Mouse (Mus musculus) neural tube, embryonic 12.5 days (tissue): ENCODE data around the gene Hes3. TPM values are rescaled to one million over a fixed set of nuclear protein-coding genes. Genes with fewer than 3 reads are reported as not detected.

Experiments
- ATAC-seq: fragments of 200-750 bp; cut with Nextera tagmentation; 2 replicates; pipeline ENCODE4 v1.8.0; 2017; ENCODE audit warnings: low read depth, mild to moderate bottlenecking, moderate TSS enrichment, moderate library complexity; ENCODE audit not compliant: low FRiP score
- H3K27ac ChIP-seq: fragments of 300-500 bp; sonication (generic); 2 replicates; pipeline ENCODE4 v1.5.1; 2016
- H3K27me3 ChIP-seq: fragments of 300-500 bp; sonication (generic); replicated peaks from 2 replicates; pipeline ENCODE4 v1.6.1; 2016; ENCODE audit warnings: mild to moderate bottlenecking
- H3K36me3 ChIP-seq: fragments of 300-500 bp; sonication (generic); 2 replicates; pipeline ENCODE4 v1.6.1; 2016; ENCODE audit warnings: mild to moderate bottlenecking
- H3K4me1 ChIP-seq: fragments of 300-500 bp; sonication (generic); 2 replicates; pipeline ENCODE4 v1.6.1; 2016
- H3K4me2 ChIP-seq: fragments of 300-500 bp; sonication (generic); replicated peaks from 2 replicates; pipeline ENCODE4 v1.6.1; 2016; ENCODE audit warnings: mild to moderate bottlenecking
- H3K4me3 ChIP-seq: fragments of 300-500 bp; sonication (generic); 2 replicates; pipeline ENCODE4 v1.5.1; 2016
- H3K9ac ChIP-seq: fragments of 300-500 bp; sonication (generic); 2 replicates; pipeline ENCODE4 v1.6.1; 2016; ENCODE audit warnings: mild to moderate bottlenecking
- H3K9me3 ChIP-seq: fragments of 300-500 bp; sonication (generic); 2 replicates; pipeline ENCODE4 v1.6.1; 2016; ENCODE audit warnings: mild to moderate bottlenecking
- WGBS: fragments of 180-500 bp; shearing (Covaris S2); methylation state at CpG from one replicate; pipeline ENCODE4 v1.1.7; 2016; 5-methylcytosine and 5-hydroxymethylcytosine counted together
- polyA plus RNA-seq: library from polyadenylated mRNA; unstranded; fragments of >200 nt; fragmentation: Nextera tagmentation; extraction: Ambion mirVana; gene quantifications from 2 replicates; pipeline ENCODE4 v1.2.1, GENCODE M21; 2016

Gene Hes3
- polyA plus RNA-seq, 1 experiment from 2014 or later, result 0.58 TPM

GRCm38 (mm10) chr4:152288398-152288945 lies 3.0 kb downstream of the Hes3 start:
- Histone ChIP-seq H3K4me3 (no peak overlapping the region), H3K4me1 (peaks cover 74% of the 10 kb centered on the region), H3K36me3 (no peaks in the 10 kb centered on the region), H3K27ac (no peak overlapping the region), H3K9me3 (no peaks in the 10 kb centered on the region), H3K27me3 (peaks cover 90% of the 10 kb centered on the region), H3K4me2 (peak overlapping the region; percentile 62), H3K9ac (no peak overlapping the region)
- 24% methylated on average over 18 of the region's 18 CpGs for WGBS
- ATAC-seq, result no peak

DNA sequence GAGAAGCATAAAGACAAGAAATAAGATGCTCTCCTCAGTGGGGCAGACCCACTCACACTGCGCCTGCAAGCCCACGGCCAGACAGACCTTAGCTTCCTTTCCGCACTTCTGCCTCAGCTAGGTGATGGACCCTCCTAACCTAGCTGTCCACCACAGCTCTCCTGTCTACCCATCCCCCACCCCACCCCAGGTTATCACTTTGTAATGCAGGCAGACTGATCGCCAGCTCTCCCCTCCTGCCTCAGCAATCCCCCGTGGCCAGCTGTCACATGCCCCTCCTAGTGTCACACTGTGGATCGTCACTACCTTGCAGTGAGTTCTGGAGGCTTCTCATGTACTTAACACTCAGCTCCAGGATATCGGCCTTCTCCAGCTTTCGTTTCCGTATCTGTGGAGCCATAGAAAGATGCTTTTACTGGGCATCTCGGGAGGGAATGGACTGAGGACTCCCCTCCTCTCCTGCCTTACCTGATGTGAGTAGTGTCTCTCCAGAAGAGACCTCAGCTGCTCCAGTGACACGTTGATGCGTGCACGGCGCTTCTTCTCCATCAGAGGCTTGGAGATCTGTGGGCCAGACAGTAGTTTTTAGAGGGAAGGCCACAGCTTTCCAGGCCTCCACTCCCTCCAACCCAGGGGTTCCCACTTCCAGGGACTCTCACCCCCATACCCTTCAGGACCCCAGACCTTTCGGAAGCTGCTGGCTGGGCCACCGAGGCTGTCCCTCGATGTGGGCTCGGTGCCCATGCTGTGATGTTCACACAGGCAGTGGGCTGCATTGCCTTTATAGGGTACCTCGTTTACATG lies 3.9 kb downstream of the Hes3 start:
- Histone ChIP-seq H3K9ac (0 out of 2 replicates have a peak overlapping the region, but pooled peaks have one; percentile 26), H3K27me3 (peaks cover 91% of the 10 kb centered on the region), H3K4me1 (peaks cover 73% of the 10 kb centered on the region), H3K36me3 (no peaks in the 10 kb centered on the region), H3K4me3 (no peak overlapping the region), H3K27ac (no peak overlapping the region), H3K4me2 (peak overlapping the region; percentile 62), H3K9me3 (no peaks in the 10 kb centered on the region)
- 4% methylated on average over 19 of the region's 19 CpGs for WGBS
- ATAC-seq, result no peak

- Histone ChIP-seq H3K27ac (no peak overlapping the region), H3K9me3 (no peaks in the 10 kb centered on the region), H3K36me3 (no peaks in the 10 kb centered on the region), H3K4me3 (peak overlapping the region; percentile 29; the same call in 1 of the 2 replicates), H3K27me3 (peaks cover 92% of the 10 kb centered on the region), H3K4me2 (peak overlapping the region; percentile 62), H3K9ac (0 out of 2 replicates have a peak overlapping the region, but pooled peaks have one; percentile 26), H3K4me1 (peaks cover 67% of the 10 kb centered on the region)
- WGBS, result 1% methylated on average over 26 of the region's 26 CpGs
- ATAC-seq, result no peak
Observed at GRCm38 (mm10) chr4:152286887-152287286, 4.6 kb downstream of the Hes3 start.

DNA sequence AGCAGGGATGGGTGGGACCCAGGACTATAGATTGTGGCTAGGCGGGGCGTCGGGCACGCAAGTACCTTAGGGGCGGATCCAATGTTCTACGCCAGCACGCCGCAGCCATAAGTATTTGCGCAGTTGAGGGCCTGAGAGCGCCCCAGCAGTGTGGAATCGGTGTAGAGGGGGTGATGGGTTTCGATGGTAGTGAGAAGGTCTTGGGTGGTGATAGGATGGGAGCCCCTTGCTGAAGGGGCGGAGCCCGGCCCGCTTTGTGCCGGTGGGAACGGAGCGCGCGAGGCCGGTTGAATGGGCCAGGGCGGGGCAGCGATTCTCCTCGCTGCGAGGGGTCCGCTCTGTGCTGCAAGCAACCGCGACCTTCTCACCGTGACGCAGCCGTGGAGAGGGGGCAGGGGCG lies 5.3 kb downstream of the Hes3 start:
- under 1% methylated on average over 32 of the region's 32 CpGs for WGBS
- Histone ChIP-seq H3K4me2 (peak overlapping the region; percentile 62), H3K4me3 (peak overlapping the region; percentile 29), H3K36me3 (no peaks in the 10 kb centered on the region), H3K9ac (peak overlapping the region; percentile 21; the same call in 1 of the 2 replicates), H3K9me3 (no peaks in the 10 kb centered on the region), H3K27ac (no peak overlapping the region), H3K4me1 (peaks cover 60% of the 10 kb centered on the region), H3K27me3 (peaks cover 92% of the 10 kb centered on the region)
- 0 out of 2 replicates have a peak, but pooled peaks have one; percentile 26 for ATAC-seq

DNA sequence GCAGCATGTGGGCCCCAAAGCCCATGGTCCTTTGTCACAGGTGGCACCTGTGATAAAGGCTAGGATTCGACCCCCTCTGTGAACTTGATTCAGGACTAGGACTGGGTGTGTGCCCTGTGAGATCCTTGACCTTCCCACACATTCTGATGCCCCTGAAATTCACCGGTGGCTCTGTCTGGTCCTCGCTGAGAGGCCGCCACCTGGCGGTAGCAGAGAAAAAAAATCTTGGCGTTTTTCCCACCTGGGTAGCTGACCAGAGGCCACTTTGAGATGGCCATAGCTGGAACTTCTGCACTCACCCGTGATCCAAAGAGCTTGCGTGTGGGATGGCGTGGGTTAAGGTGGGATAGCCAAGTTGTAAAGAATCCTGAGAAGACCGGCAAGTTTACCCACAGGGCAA lies 6.0 kb downstream of the Hes3 start:
- Histone ChIP-seq H3K4me3 (no peak overlapping the region), H3K4me1 (peaks cover 53% of the 10 kb centered on the region), H3K27ac (no peak overlapping the region), H3K9me3 (no peaks in the 10 kb centered on the region), H3K27me3 (peaks cover 92% of the 10 kb centered on the region), H3K9ac (no peak overlapping the region), H3K4me2 (no peak overlapping the region), H3K36me3 (no peaks in the 10 kb centered on the region)
- 3% methylated on average over 10 of the region's 10 CpGs for WGBS
- no peak for ATAC-seq

- peak; percentile 51 for ATAC-seq
- WGBS, result 5% methylated on average over 70 of the region's 70 CpGs
Observed at GRCm38 (mm10) chr4:152283186-152283950, 8.1 kb downstream of the Hes3 start.

GRCm38 (mm10) chr4:152282721-152283120 lies 8.7 kb downstream of the Hes3 start:
- Histone ChIP-seq H3K27me3 (peaks cover 90% of the 10 kb centered on the region), H3K36me3 (no peaks in the 10 kb centered on the region), H3K27ac (no peak overlapping the region), H3K4me1 (peaks cover 33% of the 10 kb centered on the region), H3K9ac (0 out of 2 replicates have a peak overlapping the region, but pooled peaks have one; percentile 42), H3K4me3 (peak overlapping the region; percentile 32), H3K9me3 (no peaks in the 10 kb centered on the region), H3K4me2 (peak overlapping the region; percentile 62)
- 16% methylated on average over 33 of the region's 34 CpGs for WGBS
- ATAC-seq, result no peak

More at GRCm38 (mm10) chr4:152283186-152283950, 8.1 kb downstream of the Hes3 start:
- Histone ChIP-seq H3K36me3 (no peaks in the 10 kb centered on the region), H3K4me1 (peaks cover 40% of the 10 kb centered on the region), H3K27ac (no peak overlapping the region), H3K9me3 (no peaks in the 10 kb centered on the region), H3K4me3 (peak overlapping the region; percentile 32), H3K27me3 (peaks cover 96% of the 10 kb centered on the region), H3K4me2 (peak overlapping the region; percentile 62), H3K9ac (0 out of 2 replicates have a peak overlapping the region, but pooled peaks have one; percentile 42)

DNA sequence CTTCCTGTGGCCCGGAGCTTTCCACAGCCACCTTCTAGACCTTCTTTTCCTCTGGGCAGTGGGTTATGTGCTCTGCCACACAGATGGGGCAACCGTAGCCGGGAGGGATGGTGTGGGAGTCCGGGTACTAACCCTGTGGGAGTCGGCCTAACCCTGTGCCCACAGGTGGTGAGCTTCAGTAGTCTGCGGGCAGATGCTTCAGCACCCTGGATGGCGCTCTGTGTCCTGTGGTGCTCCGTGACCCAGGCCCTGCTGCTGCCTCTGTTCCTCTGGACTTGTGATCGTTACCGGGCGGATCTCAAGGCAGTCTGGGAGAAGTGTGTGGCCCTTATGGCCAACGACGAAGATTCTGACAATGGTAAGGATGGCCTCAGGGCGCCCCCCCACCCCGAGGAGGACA lies 9.9 kb downstream of the Hes3 start:
- WGBS, result 59% methylated on average over 15 of the region's 15 CpGs
- Histone ChIP-seq H3K9me3 (no peaks in the 10 kb centered on the region), H3K4me3 (no peak overlapping the region), H3K36me3 (no peaks in the 10 kb centered on the region), H3K9ac (no peak overlapping the region), H3K27me3 (peaks cover 85% of the 10 kb centered on the region), H3K27ac (no peak overlapping the region), H3K4me1 (peaks cover 23% of the 10 kb centered on the region), H3K4me2 (no peak overlapping the region)
- ATAC-seq, result no peak

- peaks cover 24% of the 10 kb centered on the region for H3K4me1 ChIP-seq
- no peaks in the 10 kb centered on the region for H3K36me3 ChIP-seq
- no peaks in the 10 kb centered on the region for H3K9me3 ChIP-seq
- H3K4me2 ChIP-seq, result no peak overlapping the region
- ATAC-seq, result no peak
- no peak overlapping the region for H3K9ac ChIP-seq
- H3K27me3 ChIP-seq, result peaks cover 85% of the 10 kb centered on the region
- 88% methylated on average over 23 of the region's 23 CpGs for WGBS
- H3K27ac ChIP-seq, result no peak overlapping the region
- no peak overlapping the region for H3K4me3 ChIP-seq
Observed at GRCm38 (mm10) chr4:152278986-152279385, 12.5 kb downstream of the Hes3 start.

GRCm38 (mm10) chr4:152277916-152278315 lies 13.5 kb downstream of the Hes3 start:
- Histone ChIP-seq H3K27ac (no peak overlapping the region), H3K9ac (no peak overlapping the region), H3K4me2 (no peak overlapping the region), H3K27me3 (peaks cover 83% of the 10 kb centered on the region), H3K9me3 (no peaks in the 10 kb centered on the region), H3K4me1 (peaks cover 26% of the 10 kb centered on the region), H3K36me3 (no peaks in the 10 kb centered on the region), H3K4me3 (no peak overlapping the region)
- ATAC-seq, result no peak
- WGBS, result 75% methylated on average over 2 of the region's 2 CpGs

- WGBS, result 54% methylated on average over 10 of the region's 10 CpGs
- Histone ChIP-seq H3K4me2 (no peak overlapping the region), H3K36me3 (no peaks in the 10 kb centered on the region), H3K27me3 (peaks cover 80% of the 10 kb centered on the region), H3K9ac (no peak overlapping the region), H3K9me3 (no peaks in the 10 kb centered on the region), H3K4me3 (no peak overlapping the region), H3K4me1 (peaks cover 32% of the 10 kb centered on the region), H3K27ac (no peak overlapping the region)
- no peak for ATAC-seq
Observed at GRCm38 (mm10) chr4:152276389-152277347, 14.8 kb downstream of the Hes3 start.
